Mouse (Mus musculus): ENCODE data around the gene Sh3yl1. TPM values are rescaled to one million over a fixed set of nuclear protein-coding genes. Genes with fewer than 3 reads are reported as not detected.
A peak's percentile ranks its signal among the peaks of the same experiment; 100 is the strongest.

Sh3yl1 gene
- polyA plus RNA-seq (2017; shearing (Covaris generic)), result 1 to 10 TPM; 1.0 to 1.4 TPM

GRCm38 (mm10) chr12:30911261-30912047 is at the start of gene Sh3yl1, which contains the start of gene Acp1:
Gene Sh3yl1, plus strand, starts transcription at chr12:30911668.
Gene Acp1, minus strand, starts transcription at chr12:30911589.
- peak; percentile 92 for ATAC-seq

- no peak for ATAC-seq
These were observed 47.1 kb upstream of the Sh3yl1 start for GRCm38 (mm10) chr12:30864347-30864746.

GRCm38 (mm10) chr12:30865781-30866180 is 45.7 kb upstream of the Sh3yl1 start:
- no peak for ATAC-seq

- no peak for ATAC-seq
These were observed 32.0 kb upstream of the Sh3yl1 start for GRCm38 (mm10) chr12:30879447-30879846.

DNA sequence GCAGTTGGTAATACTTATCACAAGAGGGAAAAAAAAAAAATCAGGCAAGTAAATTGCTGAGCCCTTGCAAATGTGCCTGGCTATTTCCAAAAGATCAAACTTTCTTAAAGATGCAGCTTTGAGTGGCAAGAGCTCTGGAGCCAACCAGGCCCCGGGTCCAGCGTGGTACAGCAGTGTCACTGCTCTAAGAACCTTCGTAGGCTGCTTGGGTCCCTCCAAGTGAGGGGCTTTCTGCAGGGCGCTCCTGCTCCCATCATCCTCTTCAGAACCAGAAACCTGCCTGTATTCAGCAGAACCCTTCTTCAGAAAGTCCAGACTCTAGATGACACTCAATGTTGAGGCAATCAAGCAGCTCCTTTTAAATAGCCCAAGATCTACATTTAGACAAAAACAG is 27.9 kb upstream of the Sh3yl1 start:
- ATAC-seq, result no peak

GRCm38 (mm10) chr12:30883986-30884621 is 27.4 kb upstream of the Sh3yl1 start, which contains the start of gene Alkal2:
Gene Alkal2, plus strand, starts transcription at chr12:30884322.
- ATAC-seq, result no peak

DNA sequence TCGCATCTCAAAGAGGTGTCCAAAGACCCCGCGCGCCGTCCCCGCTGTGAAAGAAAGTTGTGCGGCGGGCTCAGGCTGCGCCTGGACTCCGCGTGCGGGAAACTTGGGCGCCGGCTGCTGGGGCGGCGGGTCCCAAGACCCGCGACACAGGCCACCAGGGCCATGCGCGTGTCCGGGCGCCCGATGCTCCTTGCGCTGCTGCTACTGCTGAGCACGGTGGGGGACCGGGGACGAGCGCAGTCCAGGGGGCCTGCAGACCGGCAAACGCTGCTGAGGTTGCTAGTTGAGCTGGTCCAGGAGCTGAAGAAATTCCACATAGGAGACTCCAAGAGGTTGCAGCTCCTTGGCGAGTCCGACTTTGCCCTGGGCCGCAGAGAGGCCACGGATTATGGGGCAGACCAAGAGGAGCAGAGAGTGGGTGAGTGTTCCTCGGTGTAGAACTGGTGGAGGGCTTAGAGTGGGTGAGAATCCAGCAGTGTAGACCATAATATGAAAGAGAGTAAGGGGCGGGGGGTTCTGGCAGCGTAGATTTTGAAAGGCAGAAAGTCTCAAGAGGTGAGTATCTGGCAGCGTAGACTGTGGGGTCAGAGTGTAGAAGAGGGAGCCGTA is 26.7 kb upstream of the Sh3yl1 start:
- ATAC-seq, result no peak

- no peak for ATAC-seq
These were observed 25.6 kb upstream of the Sh3yl1 start for GRCm38 (mm10) chr12:30885891-30886290.

GRCm38 (mm10) chr12:30888003-30888402 is 23.5 kb upstream of the Sh3yl1 start:
- ATAC-seq, result no peak

DNA sequence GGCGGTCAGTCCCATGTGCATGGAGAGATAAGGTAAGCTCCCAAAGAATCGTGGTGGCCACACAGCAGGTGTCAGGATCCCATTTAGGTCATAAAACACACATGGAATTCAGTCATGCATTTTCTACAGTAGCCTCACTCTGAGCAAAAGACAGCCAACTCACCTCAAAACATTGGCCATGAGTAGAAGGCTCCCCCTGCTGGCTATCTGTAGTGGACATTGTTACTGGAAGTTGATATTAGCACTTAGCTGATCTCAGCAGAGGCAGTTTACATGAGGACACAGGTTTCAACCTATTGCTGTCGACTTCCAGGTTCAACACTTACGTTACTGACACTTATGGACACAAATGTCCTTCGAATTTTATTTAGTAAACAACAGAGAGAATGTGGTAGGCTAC is 21.4 kb upstream of the Sh3yl1 start:
- peak; percentile 64 for ATAC-seq

GRCm38 (mm10) chr12:30891438-30891837 is 20.0 kb upstream of the Sh3yl1 start:
- ATAC-seq, result no peak

DNA sequence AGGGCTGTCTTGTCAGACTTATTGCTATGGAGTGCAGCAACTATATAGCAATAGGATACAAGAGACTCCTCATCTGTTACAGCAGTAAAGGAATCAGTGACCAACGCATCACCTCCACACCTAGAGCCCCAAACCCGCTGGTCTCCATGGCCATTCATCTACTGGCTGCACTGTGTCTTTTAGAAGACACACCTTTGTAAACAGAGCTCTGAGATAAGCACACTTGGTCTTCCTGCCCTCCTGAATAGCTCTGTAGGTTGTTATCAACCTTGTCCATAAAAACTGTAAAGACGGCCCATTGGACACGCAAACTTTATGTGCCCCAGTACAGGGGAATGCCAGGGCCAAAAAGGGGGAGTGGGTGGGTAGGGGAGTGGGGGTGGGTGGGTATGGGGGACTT is 14.4 kb upstream of the Sh3yl1 start:
- no peak for ATAC-seq

- ATAC-seq, result no peak
These were observed 2.8 kb upstream of the Sh3yl1 start for GRCm38 (mm10) chr12:30908658-30909057.

GRCm38 (mm10) chr12:30909881-30910280 is 1.6 kb upstream of the Sh3yl1 start:
- no peak for ATAC-seq

DNA sequence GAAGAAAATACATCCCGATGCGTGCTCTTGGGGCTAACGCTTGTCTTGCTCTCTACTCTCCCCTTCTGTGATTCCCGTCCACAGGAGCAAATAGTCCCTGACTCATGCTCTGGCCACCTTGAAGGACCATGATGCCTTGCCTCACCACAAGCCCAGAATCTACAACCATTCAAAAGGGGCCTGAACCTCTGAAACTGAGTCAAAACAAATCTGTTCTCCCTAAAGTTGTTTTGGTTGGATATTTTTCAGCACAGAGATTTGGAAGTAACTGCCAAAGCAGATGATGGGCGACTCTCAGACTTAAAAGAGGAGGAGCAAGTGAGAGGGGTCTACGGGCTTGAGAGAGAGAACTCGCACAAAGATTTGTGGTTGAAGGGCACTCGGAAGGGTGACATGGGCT is 608 bp upstream of the Sh3yl1 start:
- no peak for ATAC-seq

DNA sequence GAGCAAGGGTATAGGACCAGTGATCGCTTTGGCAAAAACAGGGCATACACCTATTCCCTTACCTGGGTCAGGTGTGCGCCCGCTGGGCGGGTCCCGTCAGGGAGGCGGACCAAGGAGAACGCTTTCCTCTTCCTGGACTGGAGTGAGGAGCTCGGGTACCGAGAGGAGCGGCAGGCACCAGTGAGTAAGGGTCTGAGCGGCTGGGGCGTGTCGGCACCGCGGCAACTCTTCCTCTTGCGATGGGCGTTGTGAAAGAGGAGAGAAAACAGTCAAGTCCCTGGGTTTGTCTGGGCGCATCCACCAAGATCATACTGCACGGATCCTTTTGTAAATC is 547 bp downstream of the Sh3yl1 start:
- ATAC-seq, result peak; percentile 28

GRCm38 (mm10) chr12:30912840-30913239 is 1.4 kb downstream of the Sh3yl1 start:
- no peak for ATAC-seq

GRCm38 (mm10) chr12:30922401-30922800 is 10.9 kb downstream of the Sh3yl1 start:
- ATAC-seq, result no peak

GRCm38 (mm10) chr12:30928182-30928581 is 16.7 kb downstream of the Sh3yl1 start:
- ATAC-seq, result no peak

GRCm38 (mm10) chr12:30933299-30933698 is 21.8 kb downstream of the Sh3yl1 start:
- ATAC-seq, result no peak

GRCm38 (mm10) chr12:30936899-30937298 is 25.4 kb downstream of the Sh3yl1 start:
- ATAC-seq, result no peak

DNA sequence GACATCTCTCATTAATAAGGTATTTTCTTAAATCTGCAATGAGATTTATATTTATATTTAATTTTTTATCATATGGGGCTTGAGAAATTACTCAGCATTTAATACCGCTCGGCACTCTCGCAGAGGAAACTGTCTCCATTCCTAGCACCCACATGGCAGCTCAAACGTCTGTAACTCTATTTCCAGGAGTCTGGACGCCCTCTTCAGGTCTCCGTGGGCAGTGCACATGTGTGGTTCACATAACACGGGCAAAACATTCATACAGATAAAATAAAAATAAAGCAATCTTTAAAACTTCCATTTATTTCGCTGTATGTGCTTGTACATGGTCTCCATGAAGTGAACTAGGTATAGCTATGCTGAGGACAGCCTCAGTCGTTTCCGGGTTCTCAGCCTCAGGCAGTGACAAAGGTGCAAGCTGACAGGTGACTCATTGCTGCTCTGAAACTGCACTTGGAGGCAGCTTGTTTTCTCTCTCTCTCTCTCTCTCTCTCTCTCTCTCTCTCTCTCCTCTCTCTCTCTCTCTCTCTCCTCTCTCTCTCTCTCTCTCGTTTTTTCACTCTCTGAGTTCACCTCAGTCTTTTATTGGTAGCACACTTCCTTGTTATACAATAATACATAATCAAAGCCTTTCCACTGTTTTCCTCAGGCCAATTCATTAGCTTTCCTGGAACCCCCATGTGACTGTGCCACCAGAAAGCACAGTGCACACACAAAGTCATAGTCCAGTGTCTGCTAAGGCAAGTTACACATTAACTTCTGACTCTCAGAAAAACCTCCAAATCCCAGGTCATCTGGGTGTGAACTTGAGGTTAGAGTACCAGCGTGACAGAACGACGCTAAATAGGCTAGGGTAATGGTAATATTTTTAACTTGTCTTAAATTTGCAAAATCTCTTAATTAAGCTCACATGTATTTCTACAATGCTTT is 31.9 kb downstream of the Sh3yl1 start:
- no peak for ATAC-seq

- ATAC-seq, result no peak
These were observed 32.7 kb downstream of the Sh3yl1 start for GRCm38 (mm10) chr12:30944197-30944596.
